Mouse (Mus musculus): ENCODE measurements around the gene Ski. TPM values are rescaled to one million over a fixed set of nuclear protein-coding genes. Genes with fewer than 3 reads are reported as not detected.
"Not testable (repeated sequence)": the region's sequence is repeated elsewhere in the genome, so short reads cannot be mapped to it uniquely, and the experiment has no call there.

Ski gene
- 8.6 and 9.7 TPM in 2 replicates for polyA plus RNA-seq (2016; fragmentation: Nextera tagmentation; extraction: Ambion mirVana)

DNA sequence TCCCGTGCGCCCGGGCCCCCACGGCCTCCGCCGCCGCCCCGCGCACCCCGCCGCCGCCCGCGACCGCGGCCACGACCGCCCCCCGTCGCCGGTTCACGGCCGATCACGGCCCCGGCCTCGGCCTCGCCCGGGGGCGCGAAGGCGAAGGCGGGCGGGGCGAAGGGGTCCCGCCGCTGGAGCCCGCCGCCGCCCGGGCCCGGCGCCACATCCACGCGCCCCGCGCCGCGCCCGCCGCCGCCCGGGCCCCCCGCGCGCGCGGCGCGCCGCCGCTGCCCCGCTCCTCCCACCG is at the start of gene Ski:
Gene Ski (minus strand): TSS at position 41 of the 289 bp plus-strand sequence.
- H3K9me3 ChIP-seq, result no peaks in the 10 kb centered on the region
- H3K4me1 ChIP-seq, result peaks cover 60% of the 10 kb centered on the region
- WGBS, result 14% methylated on average over 63 of the region's 63 CpGs
- peaks cover 13% of the 10 kb centered on the region for H3K27me3 ChIP-seq (ENCODE audit: poor library complexity, severe bottlenecking)
- H3K27ac ChIP-seq, result peak within 1 kb of the TSS; percentile 97
- H3K36me3 ChIP-seq (replicated peaks), result peaks cover 26% of the 10 kb centered on the region
- DNase-seq (ENCODE audit: extremely low spot score, low spot score), result no peak
- H3K4me3 ChIP-seq, result peak within 1 kb of the TSS; percentile 96

- no peak overlapping the region for H3K27ac ChIP-seq
- H3K9me3 ChIP-seq, result no peaks in the 10 kb centered on the region
- H3K4me1 ChIP-seq, result peaks cover 23% of the 10 kb centered on the region
- peak; percentile 46 for DNase-seq (ENCODE audit: extremely low spot score, low spot score)
- H3K4me3 ChIP-seq, result no peak overlapping the region
- 51% methylated on average over 5 of the region's 5 CpGs for WGBS
- H3K27me3 ChIP-seq (ENCODE audit: poor library complexity, severe bottlenecking), result no peaks in the 10 kb centered on the region
- H3K36me3 ChIP-seq (replicated peaks), result no peaks in the 10 kb centered on the region
Measured at GRCm38 (mm10) chr4:155268382-155268781, 46.0 kb upstream of the Ski start.

GRCm38 (mm10) chr4:155267639-155268175 is 45.3 kb upstream of the Ski start:
- WGBS, result 76% methylated on average over 12 of the region's 12 CpGs
- Histone ChIP-seq H3K4me1 (peaks cover 23% of the 10 kb centered on the region), H3K9me3 (no peaks in the 10 kb centered on the region), H3K36me3 (replicated peaks) (no peaks in the 10 kb centered on the region), H3K27me3 (ENCODE audit: poor library complexity, severe bottlenecking) (no peaks in the 10 kb centered on the region), H3K4me3 (no peak overlapping the region), H3K27ac (0 out of 2 replicates have a peak overlapping the region, but pooled peaks have one; percentile 15)
- no peak for DNase-seq (ENCODE audit: extremely low spot score, low spot score)

DNA sequence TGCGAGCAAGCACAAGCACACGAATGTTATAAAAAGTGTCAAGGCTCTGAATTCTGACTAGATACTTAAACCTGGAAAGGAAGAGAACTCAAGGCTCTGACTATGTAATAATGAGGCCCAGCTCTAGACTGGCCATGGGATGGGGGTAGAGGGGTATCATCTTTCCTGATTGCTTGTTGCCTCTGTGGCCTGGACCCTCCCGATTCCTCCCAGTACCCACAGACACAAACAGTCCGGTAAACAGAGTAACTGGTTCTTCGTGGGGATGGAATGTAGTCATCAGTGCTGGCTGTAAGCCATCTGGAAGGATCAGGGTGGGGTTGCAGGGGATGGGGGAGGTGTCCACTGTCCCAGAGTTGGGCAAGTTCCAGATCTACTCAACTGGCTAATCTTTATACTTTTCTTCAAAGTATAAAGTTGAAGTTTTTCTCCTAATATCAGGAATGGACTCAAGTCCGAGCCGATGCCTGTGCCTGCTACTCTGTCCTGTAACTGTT is 44.7 kb upstream of the Ski start:
- H3K9me3 ChIP-seq, result no peaks in the 10 kb centered on the region
- peaks cover 4% of the 10 kb centered on the region; the same call in 1 of the 2 replicates for H3K36me3 ChIP-seq (replicated peaks)
- no peaks in the 10 kb centered on the region for H3K27me3 ChIP-seq (ENCODE audit: poor library complexity, severe bottlenecking)
- 89% methylated on average over 7 of the region's 7 CpGs for WGBS
- no peak overlapping the region for H3K27ac ChIP-seq
- DNase-seq (ENCODE audit: extremely low spot score, low spot score), result no peak
- peaks cover 23% of the 10 kb centered on the region for H3K4me1 ChIP-seq
- no peak overlapping the region for H3K4me3 ChIP-seq

- DNase-seq (ENCODE audit: extremely low spot score, low spot score), result no peak
- peaks cover 14% of the 10 kb centered on the region for H3K36me3 ChIP-seq (replicated peaks)
- 87% methylated on average over 3 of the region's 3 CpGs for WGBS
Measured at GRCm38 (mm10) chr4:155264521-155265321, 42.3 kb upstream of the Ski start.

GRCm38 (mm10) chr4:155252253-155252652 is 29.9 kb upstream of the Ski start:
- H3K4me1 ChIP-seq, result peaks cover 35% of the 10 kb centered on the region
- DNase-seq (ENCODE audit: extremely low spot score, low spot score), result no peak
- no peak overlapping the region; the same call in 1 of the 2 replicates for H3K27ac ChIP-seq
- H3K9me3 ChIP-seq, result peaks cover 3% of the 10 kb centered on the region; the same call in 1 of the 2 replicates
- H3K27me3 ChIP-seq (ENCODE audit: poor library complexity, severe bottlenecking), result no peaks in the 10 kb centered on the region
- 90% methylated on average over 6 of the region's 6 CpGs for WGBS
- 0 out of 2 replicates have a peak overlapping the region, but pooled peaks have one; percentile 83 for H3K4me3 ChIP-seq
- peaks cover 44% of the 10 kb centered on the region for H3K36me3 ChIP-seq (replicated peaks)

More at GRCm38 (mm10) chr4:155264521-155265321, 42.3 kb upstream of the Ski start:
- H3K4me3 ChIP-seq, result no peak overlapping the region
- H3K27me3 ChIP-seq (ENCODE audit: poor library complexity, severe bottlenecking), result no peaks in the 10 kb centered on the region
- peaks cover 23% of the 10 kb centered on the region for H3K4me1 ChIP-seq
- H3K9me3 ChIP-seq, result peaks cover 4% of the 10 kb centered on the region; the same call in 1 of the 2 replicates
- no peak overlapping the region for H3K27ac ChIP-seq

DNA sequence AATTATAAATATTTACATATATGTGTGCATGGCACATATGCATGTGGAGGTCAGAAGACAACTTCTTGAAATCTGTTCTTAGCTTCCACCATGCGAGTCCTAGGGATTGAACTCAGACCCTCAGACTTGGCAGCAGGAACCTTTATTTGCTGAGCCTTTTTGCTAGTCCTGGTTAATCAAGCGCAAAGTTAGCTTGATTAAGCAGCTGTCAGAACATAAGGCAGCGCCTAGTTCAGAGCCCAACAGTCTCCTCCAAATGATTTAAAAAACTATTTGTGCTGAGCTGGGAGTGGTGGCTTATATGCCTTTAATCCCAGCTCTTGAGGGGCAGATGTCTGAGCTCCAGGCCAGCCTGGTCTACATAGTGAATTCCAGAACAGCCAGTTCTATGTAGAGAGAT is 28.8 kb upstream of the Ski start:
- H3K9me3 ChIP-seq, result peaks cover 3% of the 10 kb centered on the region; the same call in 1 of the 2 replicates
- peak overlapping the region; percentile 97 for H3K27ac ChIP-seq

DNA sequence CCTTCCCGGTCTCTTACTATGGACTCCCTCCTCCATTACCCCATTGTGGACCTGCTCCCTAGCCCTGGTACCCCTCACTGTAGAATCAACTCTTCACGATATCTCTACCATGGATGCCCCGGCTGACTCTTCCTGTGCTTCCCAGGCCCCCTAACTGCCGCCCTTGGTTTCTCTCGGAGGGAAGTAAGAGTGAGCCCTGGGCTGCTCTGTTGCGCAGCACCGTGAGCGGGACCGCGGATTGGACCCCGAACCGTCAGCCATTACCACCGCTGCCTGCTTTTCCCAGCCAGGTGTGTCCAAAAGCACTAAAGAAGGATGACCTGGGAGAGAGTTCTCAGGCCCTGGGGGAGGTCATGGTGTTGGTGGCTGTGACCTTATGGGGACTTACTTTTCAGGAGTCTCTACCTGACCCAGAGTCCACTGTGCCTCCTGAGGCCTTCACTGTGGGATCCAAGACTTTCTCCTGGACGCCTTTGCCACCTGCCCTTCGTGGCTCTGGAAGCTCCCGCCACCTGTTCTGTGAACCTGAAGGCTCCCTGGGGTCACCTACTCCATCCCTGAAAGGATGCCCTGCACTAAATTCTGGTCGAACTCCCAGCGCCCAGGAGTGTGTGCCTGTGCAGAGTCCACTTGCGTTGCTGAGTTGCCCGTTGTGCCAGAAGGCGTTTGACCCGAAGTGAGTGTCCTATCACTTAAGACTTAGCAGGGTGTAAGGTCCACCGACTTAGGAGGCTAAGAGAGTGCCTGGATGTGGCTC is 28.1 kb upstream of the Ski start:
- H3K4me3 ChIP-seq, result peak overlapping the region; percentile 83
- H3K27me3 ChIP-seq (ENCODE audit: poor library complexity, severe bottlenecking), result no peaks in the 10 kb centered on the region
- no peak for DNase-seq (ENCODE audit: extremely low spot score, low spot score)
- H3K9me3 ChIP-seq, result peaks cover 3% of the 10 kb centered on the region; the same call in 1 of the 2 replicates
- H3K4me1 ChIP-seq, result peaks cover 35% of the 10 kb centered on the region
- 9% methylated on average over 23 of the region's 23 CpGs for WGBS
- H3K36me3 ChIP-seq (replicated peaks), result peaks cover 29% of the 10 kb centered on the region
- H3K27ac ChIP-seq, result peak overlapping the region; percentile 97

More for the DNA sequence above, 28.8 kb upstream of the Ski start:
- WGBS, result 66% methylated on average over 3 of the region's 3 CpGs
- H3K36me3 ChIP-seq (replicated peaks), result peaks cover 35% of the 10 kb centered on the region
- DNase-seq (ENCODE audit: extremely low spot score, low spot score), result no peak
- peaks cover 35% of the 10 kb centered on the region for H3K4me1 ChIP-seq
- peak overlapping the region; percentile 83 for H3K4me3 ChIP-seq
- H3K27me3 ChIP-seq (ENCODE audit: poor library complexity, severe bottlenecking), result no peaks in the 10 kb centered on the region

DNA sequence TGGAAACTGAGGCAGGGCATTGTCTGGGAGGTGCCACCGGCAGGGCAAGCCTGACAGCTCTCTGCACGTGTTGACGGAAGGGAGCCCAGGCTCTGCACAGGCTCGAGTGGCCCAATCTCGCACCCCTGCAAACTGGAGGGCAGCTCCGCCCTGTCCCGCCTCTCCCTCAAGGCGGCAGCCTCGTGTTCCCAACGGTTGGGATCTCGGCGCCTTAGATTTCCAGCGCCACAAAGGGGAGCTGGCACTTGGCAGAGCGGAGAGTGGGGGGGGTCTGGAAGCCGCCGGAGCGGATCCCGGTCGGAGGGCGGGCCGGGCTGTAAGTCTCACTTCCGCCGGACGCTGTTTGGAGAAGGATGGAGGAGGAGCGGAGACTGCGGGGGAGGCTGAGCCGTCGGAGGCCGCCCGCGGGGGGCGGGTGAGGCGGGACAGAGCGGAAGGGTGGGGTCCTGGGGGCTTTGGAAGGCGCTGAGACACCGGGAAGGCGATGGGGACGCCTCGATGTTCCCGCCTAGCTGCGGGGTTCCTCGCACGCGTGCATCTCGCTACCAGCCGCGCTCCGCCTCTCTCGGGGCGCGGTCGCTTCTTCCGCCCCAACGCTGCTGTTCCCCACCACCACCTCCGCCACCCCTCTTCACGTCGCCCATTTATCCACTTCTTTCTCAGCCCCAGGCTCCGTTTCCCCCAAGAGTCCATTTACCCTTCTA is 27.4 kb upstream of the Ski start, which contains the start of gene Faap20:
Gene Faap20 (plus strand): TSS at position 155 of the 704 bp plus-strand sequence.
- H3K4me1 ChIP-seq, result peaks cover 35% of the 10 kb centered on the region
- H3K36me3 ChIP-seq (replicated peaks), result peaks cover 25% of the 10 kb centered on the region
- H3K27ac ChIP-seq, result peak within 1 kb of the TSS; percentile 97
- peak; percentile 92 for DNase-seq (ENCODE audit: extremely low spot score, low spot score)
- H3K4me3 ChIP-seq, result peak within 1 kb of the TSS; percentile 83
- no peaks in the 10 kb centered on the region for H3K27me3 ChIP-seq (ENCODE audit: poor library complexity, severe bottlenecking)
- under 1% methylated on average over 58 of the region's 58 CpGs for WGBS
- peaks cover 3% of the 10 kb centered on the region; the same call in 1 of the 2 replicates for H3K9me3 ChIP-seq

- DNase-seq (ENCODE audit: extremely low spot score, low spot score), result peak; percentile 94
- H3K9me3 ChIP-seq, result peaks cover 3% of the 10 kb centered on the region; the same call in 1 of the 2 replicates
- H3K4me3 ChIP-seq, result peak overlapping the region; percentile 83
- peak overlapping the region; percentile 97 for H3K27ac ChIP-seq
- no peaks in the 10 kb centered on the region for H3K27me3 ChIP-seq (ENCODE audit: poor library complexity, severe bottlenecking)
- peaks cover 23% of the 10 kb centered on the region for H3K36me3 ChIP-seq (replicated peaks)
- H3K4me1 ChIP-seq, result peaks cover 35% of the 10 kb centered on the region
- 1% methylated on average over 9 of the region's 9 CpGs for WGBS
Measured at GRCm38 (mm10) chr4:155249257-155249647, 26.9 kb upstream of the Ski start.

- H3K4me3 ChIP-seq; H3K27me3 ChIP-seq (ENCODE audit: poor library complexity, severe bottlenecking); H3K27ac ChIP-seq; H3K9me3 ChIP-seq; DNase-seq (ENCODE audit: extremely low spot score, low spot score): not testable (repeated sequence)
- peaks cover 35% of the 10 kb centered on the region for H3K4me1 ChIP-seq
- H3K36me3 ChIP-seq (replicated peaks), result peaks cover 11% of the 10 kb centered on the region; the same call in 1 of the 2 replicates
- 91% methylated on average over 3 of the region's 3 CpGs for WGBS
Measured at GRCm38 (mm10) chr4:155248054-155248453, 25.7 kb upstream of the Ski start.

- Histone ChIP-seq H3K27me3 (ENCODE audit: poor library complexity, severe bottlenecking) (0 out of 2 replicates have a peak, but pooled peaks cover 5% of the 10 kb centered on the region), H3K4me1 (peaks cover 26% of the 10 kb centered on the region), H3K36me3 (replicated peaks) (no peaks in the 10 kb centered on the region), H3K9me3 (peaks cover 3% of the 10 kb centered on the region; the same call in 1 of the 2 replicates), H3K4me3 (no peak overlapping the region), H3K27ac (no peak overlapping the region)
- DNase-seq (ENCODE audit: extremely low spot score, low spot score), result no peak
- 91% methylated on average over 12 of the region's 12 CpGs for WGBS
Measured at GRCm38 (mm10) chr4:155246691-155247105, 24.3 kb upstream of the Ski start.

Data from forebrain, embryonic 10.5 days (tissue).